Mouse (Mus musculus): ENCODE results near the gene Barx2.

- TF ChIP-seq POLR2A (IDR thresholded peaks at IDR 0.05; ENCODE audit: low read depth, low read length) (no peak), CTCF (IDR thresholded peaks at IDR 0.05; ENCODE audit: extremely low read depth, insufficient read depth, insufficient read length, insufficient replicate concordance) (no peak)
Measured at GRCm38 (mm10) chr9:31850706-31851105, 62.6 kb downstream of the Barx2 start.

Data from spleen, adult 2 months (tissue).